Mouse (Mus musculus) WW6 (cell line): ENCODE data around the gene Apoo.
"Not testable (repeated sequence)": the region's sequence is repeated elsewhere in the genome, so short reads cannot be mapped to it uniquely, and the experiment has no call there.

ENCODE experiments used
- DNase-seq: peaks from one replicate; pipeline ENCODE4 v3.0.0-alpha.2; 2013; ENCODE audit warnings: low read depth, low spot score

Gene Apoo

DNA sequence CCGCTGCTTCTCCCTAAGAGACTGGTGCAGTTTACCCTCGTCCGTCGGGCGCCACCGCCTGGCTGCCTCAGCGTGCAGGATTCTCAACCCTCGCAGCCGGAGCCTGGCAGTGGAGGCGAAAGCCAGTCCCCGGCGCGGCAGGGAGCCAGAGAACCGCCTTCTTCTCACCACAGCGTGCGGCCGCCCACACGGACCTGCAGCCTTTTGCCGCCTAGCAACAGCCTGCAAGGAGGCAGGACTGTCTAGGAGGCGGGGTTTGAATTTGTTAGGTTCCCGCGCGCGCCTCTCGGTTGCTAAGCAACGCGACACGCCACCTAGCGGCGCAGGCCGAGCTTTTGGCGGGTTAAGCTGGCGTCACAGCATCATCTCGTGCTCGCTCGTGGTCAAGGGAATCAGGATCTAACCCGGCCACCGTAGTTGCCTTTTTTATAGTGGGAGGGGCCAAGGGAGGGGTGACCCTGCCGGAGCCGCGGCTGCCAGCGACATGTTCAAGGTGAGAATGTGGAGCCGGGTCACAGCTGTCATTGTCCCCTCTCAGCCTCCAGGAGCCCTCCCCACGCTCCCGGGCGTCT, at the start of gene Apoo, which contains the start of gene Fam90a1b:
TSS of gene Apoo (plus strand) at position 448 of the 572 bp plus-strand sequence.
TSS of gene Fam90a1b (minus strand) at position 108 of the 572 bp plus-strand sequence.
- DNase-seq, result peak; percentile 80

- DNase-seq, result no peak
Observed at GRCm38 (mm10) chrX:94321036-94321902, 45.6 kb upstream of the Apoo start.

GRCm38 (mm10) chrX:94343638-94344037, 23.3 kb upstream of the Apoo start:
- not testable (repeated sequence) for DNase-seq

- DNase-seq, result no peak
Observed at GRCm38 (mm10) chrX:94365381-94365925, 1.5 kb upstream of the Apoo start.

DNA sequence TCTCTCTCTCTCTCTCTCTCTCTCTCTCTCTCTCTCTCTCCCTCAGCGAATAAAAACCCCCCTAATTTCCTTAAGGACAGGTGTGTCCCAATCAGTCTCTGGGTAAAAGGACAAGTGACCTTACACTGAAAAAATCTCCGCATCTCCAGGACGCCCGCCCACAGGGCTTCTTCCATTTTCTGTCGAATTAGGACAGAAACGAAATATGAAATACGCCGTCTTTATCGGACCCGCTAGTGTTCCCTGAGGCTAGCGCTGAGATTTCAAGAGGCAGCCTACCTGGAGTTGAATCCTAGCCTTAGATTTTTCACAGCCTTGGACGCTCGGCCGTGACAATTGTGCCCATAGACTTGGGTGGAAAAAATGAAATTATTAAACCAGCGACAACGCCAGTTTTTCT, 888 bp upstream of the Apoo start:
- DNase-seq, result no peak

GRCm38 (mm10) chrX:94367248-94367647, 331 bp downstream of the Apoo start:
- no peak for DNase-seq

GRCm38 (mm10) chrX:94378734-94379133, 11.8 kb downstream of the Apoo start:
- DNase-seq, result no peak

GRCm38 (mm10) chrX:94408975-94409374, 42.1 kb downstream of the Apoo start:
- no peak for DNase-seq

- DNase-seq, result no peak
Observed at GRCm38 (mm10) chrX:94420210-94420609, 53.3 kb downstream of the Apoo start.

- no peak for DNase-seq
Observed at GRCm38 (mm10) chrX:94431548-94432375, 64.8 kb downstream of the Apoo start.

- DNase-seq, result not testable (repeated sequence)
Observed at GRCm38 (mm10) chrX:94445427-94445826, 78.5 kb downstream of the Apoo start.

DNA sequence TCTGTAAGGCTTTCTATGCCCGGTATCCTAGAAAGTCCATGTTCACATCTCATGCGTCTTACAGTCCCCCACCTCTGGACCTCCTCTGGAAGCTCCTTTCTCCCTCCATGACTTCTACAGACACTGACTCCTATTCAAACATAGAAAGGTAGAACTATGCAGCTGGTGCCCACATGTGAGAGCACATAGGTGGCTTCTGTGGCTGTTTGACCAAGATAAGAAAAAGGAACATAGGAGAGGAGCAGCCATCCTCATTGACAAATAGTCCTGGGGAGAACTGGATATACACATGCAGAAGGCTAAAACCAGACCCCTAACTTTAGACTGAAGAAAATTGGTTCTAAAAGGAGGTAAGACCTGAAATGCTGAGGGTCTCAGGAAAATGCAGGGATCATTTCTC, 79.1 kb downstream of the Apoo start:
- not testable (repeated sequence) for DNase-seq

DNA sequence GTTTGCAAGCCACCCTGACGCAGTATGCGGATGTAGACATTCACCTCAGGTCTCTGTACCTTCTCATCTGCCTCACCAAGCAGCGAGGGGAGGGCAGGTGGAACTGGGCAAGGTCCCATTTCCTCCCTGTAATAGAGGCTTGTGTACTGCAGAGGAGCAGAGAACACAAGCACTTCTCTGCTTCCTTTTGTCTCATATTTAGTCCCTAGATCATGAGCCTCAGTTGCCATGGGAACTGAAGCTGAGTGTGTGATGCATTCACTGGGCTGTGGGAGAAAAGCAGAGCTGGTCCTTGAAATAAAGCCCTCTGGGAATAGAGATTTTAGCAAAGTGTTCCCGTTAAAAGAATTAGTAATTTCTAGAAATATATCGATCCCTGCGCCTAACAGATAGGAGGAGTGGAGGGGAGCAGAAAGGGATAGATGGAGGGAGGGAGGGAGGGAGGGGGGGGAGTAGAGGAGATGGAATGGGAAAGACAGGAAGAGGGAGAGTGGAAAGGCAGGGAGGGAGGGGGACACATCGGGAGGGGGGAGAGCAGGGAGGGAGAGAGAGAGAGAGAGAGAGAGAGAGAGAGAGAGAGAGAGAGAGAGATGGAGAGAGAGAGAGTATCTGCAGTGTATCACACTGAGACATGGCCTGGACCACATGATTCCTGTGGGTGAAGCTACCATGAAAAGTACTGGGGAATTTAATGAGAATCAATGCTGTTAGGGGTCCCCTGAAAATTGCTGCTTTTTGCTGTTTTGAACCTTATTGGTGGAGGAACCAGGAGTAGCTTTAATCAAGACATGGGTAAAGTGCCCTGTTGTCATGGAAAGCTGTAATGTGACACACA, 83.3 kb downstream of the Apoo start:
- DNase-seq, result not testable (repeated sequence)

DNA sequence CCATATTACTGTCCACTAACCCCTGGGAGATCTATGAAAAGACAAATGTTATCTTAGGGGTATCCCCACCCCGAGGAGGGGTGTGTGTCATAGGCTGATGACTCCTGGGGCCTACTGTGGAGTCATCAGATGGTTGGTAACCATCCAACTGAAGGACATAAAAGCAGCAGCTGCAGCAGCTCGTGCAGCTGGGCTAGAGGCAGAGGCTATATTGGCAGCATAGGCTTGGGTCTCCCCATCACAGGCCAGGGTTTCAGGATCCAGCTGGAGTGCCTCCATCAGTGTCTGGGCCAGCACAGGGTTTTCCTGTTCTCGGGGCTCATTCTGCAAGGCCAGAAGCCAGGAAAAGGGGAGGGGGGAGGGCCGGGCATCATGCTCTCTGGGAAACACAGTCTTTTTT, 92.4 kb downstream of the Apoo start:
- DNase-seq, result no peak

DNA sequence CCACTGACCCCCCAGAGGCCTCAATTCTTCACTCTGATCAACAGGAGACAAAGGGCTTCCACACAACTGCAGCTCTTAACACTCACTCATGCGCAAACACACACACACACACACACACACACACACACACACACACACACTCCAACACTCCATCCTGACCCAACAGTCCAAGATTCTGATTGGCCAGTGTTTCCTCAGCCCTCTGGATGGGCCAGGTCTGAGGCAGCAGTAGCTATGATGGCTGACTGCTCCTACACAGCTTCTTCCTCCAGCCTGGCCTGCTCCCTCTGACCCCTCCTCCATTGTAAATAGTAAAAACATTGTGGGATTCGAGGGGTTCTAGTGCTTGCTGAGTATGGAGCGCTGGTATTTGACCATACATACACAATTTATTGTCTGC, 94.6 kb downstream of the Apoo start:
- not testable (repeated sequence) for DNase-seq

DNA sequence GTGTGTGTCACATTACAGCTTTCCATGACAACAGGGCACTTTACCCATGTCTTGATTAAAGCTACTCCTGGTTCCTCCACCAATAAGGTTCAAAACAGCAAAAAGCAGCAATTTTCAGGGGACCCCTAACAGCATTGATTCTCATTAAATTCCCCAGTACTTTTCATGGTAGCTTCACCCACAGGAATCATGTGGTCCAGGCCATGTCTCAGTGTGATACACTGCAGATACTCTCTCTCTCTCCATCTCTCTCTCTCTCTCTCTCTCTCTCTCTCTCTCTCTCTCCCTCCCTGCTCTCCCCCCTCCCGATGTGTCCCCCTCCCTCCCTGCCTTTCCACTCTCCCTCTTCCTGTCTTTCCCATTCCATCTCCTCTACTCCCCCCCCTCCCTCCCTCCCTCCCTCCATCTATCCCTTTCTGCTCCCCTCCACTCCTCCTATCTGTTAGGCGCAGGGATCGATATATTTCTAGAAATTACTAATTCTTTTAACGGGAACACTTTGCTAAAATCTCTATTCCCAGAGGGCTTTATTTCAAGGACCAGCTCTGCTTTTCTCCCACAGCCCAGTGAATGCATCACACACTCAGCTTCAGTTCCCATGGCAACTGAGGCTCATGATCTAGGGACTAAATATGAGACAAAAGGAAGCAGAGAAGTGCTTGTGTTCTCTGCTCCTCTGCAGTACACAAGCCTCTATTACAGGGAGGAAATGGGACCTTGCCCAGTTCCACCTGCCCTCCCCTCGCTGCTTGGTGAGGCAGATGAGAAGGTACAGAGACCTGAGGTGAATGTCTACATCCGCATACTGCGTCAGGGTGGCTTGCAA, 95.9 kb downstream of the Apoo start:
- not testable (repeated sequence) for DNase-seq
